Mouse (Mus musculus): ENCODE measurements around the gene Mrps23. TPM values are rescaled to one million over a fixed set of nuclear protein-coding genes. Genes with fewer than 3 reads are reported as not detected.

Mrps23 gene
- polyA plus RNA-seq, 1 experiment from 2014 or later = 52.8 TPM

- no peak for ATAC-seq (ENCODE audit: insufficient read depth, low FRiP score, low read depth)
- Histone ChIP-seq H3K4me1 (0 out of 2 replicates have a peak, but pooled peaks cover 5% of the 10 kb centered on the region), H3K9ac (no peak overlapping the region), H3K27me3 (replicated peaks) (no peaks in the 10 kb centered on the region), H3K4me2 (no peak overlapping the region), H3K9me3 (no peaks in the 10 kb centered on the region), H3K36me3 (peaks cover 5% of the 10 kb centered on the region; the same call in 1 of the 2 replicates), H3K4me3 (replicated peaks) (no peak overlapping the region), H3K27ac (no peak overlapping the region)
- WGBS = 22% methylated on average over 10 of the region's 10 CpGs
Measured at GRCm38 (mm10) chr11:88216231-88216685, 12.1 kb downstream of the Mrps23 start.

- Histone ChIP-seq H3K4me1 (0 out of 2 replicates have a peak, but pooled peaks cover 5% of the 10 kb centered on the region), H3K9me3 (no peaks in the 10 kb centered on the region), H3K4me2 (no peak overlapping the region), H3K36me3 (no peaks in the 10 kb centered on the region), H3K27ac (no peak overlapping the region), H3K4me3 (replicated peaks) (no peak overlapping the region), H3K9ac (no peak overlapping the region), H3K27me3 (replicated peaks) (no peaks in the 10 kb centered on the region)
- no peak for ATAC-seq (ENCODE audit: insufficient read depth, low FRiP score, low read depth)
- 75% methylated on average over 6 of the region's 6 CpGs for WGBS
Measured at GRCm38 (mm10) chr11:88218155-88218554, 14.0 kb downstream of the Mrps23 start.

GRCm38 (mm10) chr11:88218586-88218985 is 14.4 kb downstream of the Mrps23 start:
- 60% methylated on average over 7 of the region's 7 CpGs for WGBS

GRCm38 (mm10) chr11:88221929-88222475 is 17.8 kb downstream of the Mrps23 start:
- Histone ChIP-seq H3K27me3 (replicated peaks) (no peaks in the 10 kb centered on the region), H3K4me2 (no peak overlapping the region), H3K36me3 (no peaks in the 10 kb centered on the region), H3K4me1 (no peaks in the 10 kb centered on the region), H3K9ac (no peak overlapping the region), H3K9me3 (no peaks in the 10 kb centered on the region), H3K4me3 (replicated peaks) (no peak overlapping the region), H3K27ac (no peak overlapping the region)
- ATAC-seq (ENCODE audit: insufficient read depth, low FRiP score, low read depth) = no peak
- 78% methylated on average over 15 of the region's 15 CpGs for WGBS

More at GRCm38 (mm10) chr11:88218586-88218985, 14.4 kb downstream of the Mrps23 start:
- Histone ChIP-seq H3K27me3 (replicated peaks) (no peaks in the 10 kb centered on the region), H3K4me2 (no peak overlapping the region), H3K4me1 (0 out of 2 replicates have a peak, but pooled peaks cover 5% of the 10 kb centered on the region), H3K9me3 (no peaks in the 10 kb centered on the region), H3K9ac (no peak overlapping the region), H3K36me3 (no peaks in the 10 kb centered on the region), H3K27ac (no peak overlapping the region), H3K4me3 (replicated peaks) (no peak overlapping the region)
- no peak for ATAC-seq (ENCODE audit: insufficient read depth, low FRiP score, low read depth)

- no peak overlapping the region for H3K27ac ChIP-seq
- H3K4me1 ChIP-seq = no peaks in the 10 kb centered on the region
- no peak for ATAC-seq (ENCODE audit: insufficient read depth, low FRiP score, low read depth)
- no peak overlapping the region for H3K4me2 ChIP-seq
- WGBS = 89% methylated on average over 17 of the region's 17 CpGs
- no peak overlapping the region for H3K4me3 ChIP-seq (replicated peaks)
- no peaks in the 10 kb centered on the region for H3K9me3 ChIP-seq
- no peak overlapping the region for H3K9ac ChIP-seq
- H3K27me3 ChIP-seq (replicated peaks) = no peaks in the 10 kb centered on the region
- no peaks in the 10 kb centered on the region for H3K36me3 ChIP-seq
Measured at GRCm38 (mm10) chr11:88227001-88227957, 23.1 kb downstream of the Mrps23 start.

- H3K27me3 ChIP-seq (replicated peaks) = no peaks in the 10 kb centered on the region
- no peak overlapping the region for H3K27ac ChIP-seq
- no peaks in the 10 kb centered on the region for H3K9me3 ChIP-seq
- peaks cover 16% of the 10 kb centered on the region for H3K4me1 ChIP-seq
- no peak overlapping the region for H3K4me3 ChIP-seq (replicated peaks)
- no peaks in the 10 kb centered on the region for H3K36me3 ChIP-seq
- H3K4me2 ChIP-seq = no peak overlapping the region
- H3K9ac ChIP-seq = no peak overlapping the region
- WGBS = 78% methylated on average over 4 of the region's 4 CpGs
- no peak; the same call in 1 of the 2 replicates for ATAC-seq (ENCODE audit: insufficient read depth, low FRiP score, low read depth)
Measured at GRCm38 (mm10) chr11:88231213-88231790, 27.1 kb downstream of the Mrps23 start.

- H3K27ac ChIP-seq = peak overlapping the region; percentile 33; the same call in 1 of the 2 replicates
- no peak for ATAC-seq (ENCODE audit: insufficient read depth, low FRiP score, low read depth)
- H3K4me3 ChIP-seq (replicated peaks) = no peak overlapping the region
- 44% methylated on average over 17 of the region's 17 CpGs for WGBS
- no peaks in the 10 kb centered on the region for H3K9me3 ChIP-seq
- no peaks in the 10 kb centered on the region for H3K27me3 ChIP-seq (replicated peaks)
- peaks cover 16% of the 10 kb centered on the region for H3K4me1 ChIP-seq
- H3K36me3 ChIP-seq = no peaks in the 10 kb centered on the region
- no peak overlapping the region for H3K9ac ChIP-seq
- H3K4me2 ChIP-seq = no peak overlapping the region
Measured at GRCm38 (mm10) chr11:88233528-88234427, 29.6 kb downstream of the Mrps23 start.

GRCm38 (mm10) chr11:88234789-88235188 is 30.6 kb downstream of the Mrps23 start:
- Histone ChIP-seq H3K4me2 (peak overlapping the region; percentile 53; the same call in 1 of the 2 replicates), H3K4me1 (peaks cover 16% of the 10 kb centered on the region), H3K27ac (peak overlapping the region; percentile 4; the same call in 1 of the 2 replicates), H3K4me3 (replicated peaks) (no peak overlapping the region), H3K9me3 (no peaks in the 10 kb centered on the region), H3K9ac (no peak overlapping the region), H3K27me3 (replicated peaks) (no peaks in the 10 kb centered on the region), H3K36me3 (no peaks in the 10 kb centered on the region)
- 33% methylated on average over 4 of the region's 4 CpGs for WGBS
- ATAC-seq (ENCODE audit: insufficient read depth, low FRiP score, low read depth) = no peak

GRCm38 (mm10) chr11:88235221-88236203 is 31.3 kb downstream of the Mrps23 start:
- no peaks in the 10 kb centered on the region for H3K27me3 ChIP-seq (replicated peaks)
- 12% methylated on average over 23 of the region's 23 CpGs for WGBS
- peak; percentile 48; the same call in 1 of the 2 replicates for ATAC-seq (ENCODE audit: insufficient read depth, low FRiP score, low read depth)
- peak overlapping the region; percentile 26 for H3K4me3 ChIP-seq (replicated peaks)
- H3K4me1 ChIP-seq = peaks cover 16% of the 10 kb centered on the region
- H3K27ac ChIP-seq = peak overlapping the region; percentile 67
- no peaks in the 10 kb centered on the region for H3K36me3 ChIP-seq
- peak overlapping the region; percentile 53 for H3K4me2 ChIP-seq
- no peak overlapping the region for H3K9ac ChIP-seq
- H3K9me3 ChIP-seq = no peaks in the 10 kb centered on the region

- no peak overlapping the region for H3K27ac ChIP-seq
- no peaks in the 10 kb centered on the region for H3K9me3 ChIP-seq
- H3K4me2 ChIP-seq = no peak overlapping the region
- 84% methylated on average over 10 of the region's 10 CpGs for WGBS
- H3K36me3 ChIP-seq = no peaks in the 10 kb centered on the region
- H3K9ac ChIP-seq = no peak overlapping the region
- ATAC-seq (ENCODE audit: insufficient read depth, low FRiP score, low read depth) = no peak
- no peak overlapping the region for H3K4me3 ChIP-seq (replicated peaks)
- H3K4me1 ChIP-seq = peaks cover 6% of the 10 kb centered on the region; the same call in 1 of the 2 replicates
- H3K27me3 ChIP-seq (replicated peaks) = no peaks in the 10 kb centered on the region
Measured at GRCm38 (mm10) chr11:88240275-88240674, 36.1 kb downstream of the Mrps23 start.

Data from stomach, embryonic 15.5 days (tissue).